Mouse (Mus musculus): ENCODE data around the gene 4933421I07Rik. TPM values are rescaled to one million over a fixed set of nuclear protein-coding genes. Genes with fewer than 3 reads are reported as not detected.

4933421I07Rik gene
- polyA plus RNA-seq (2014; fragmentation: Nextera tagmentation; extraction: Ambion mirVana): not detected in 2 replicates

- no peak within 1 kb of the TSS for H3K27ac ChIP-seq (ENCODE audit: low read depth, low read length)
- no peak within 1 kb of the TSS for H3K9ac ChIP-seq (ENCODE audit: low read depth, low read length)
- no peaks in the 10 kb centered on the region for H3K4me1 ChIP-seq (ENCODE audit: control insufficient read depth, insufficient read depth, low read length)
- H3K36me3 ChIP-seq (ENCODE audit: control insufficient read depth, insufficient read depth, low read length): no peaks in the 10 kb centered on the region
- no peak within 1 kb of the TSS for H3K4me2 ChIP-seq
- WGBS (ENCODE audit: insufficient replicate concordance): 71% methylated on average over 5 of the region's 5 CpGs
- H3K4me3 ChIP-seq (ENCODE audit: low read depth, low read length): no peak within 1 kb of the TSS
- ATAC-seq (replicated peaks; ENCODE audit: insufficient number of reproducible peaks, low FRiP score, low TSS enrichment): no peak
- H3K9me3 ChIP-seq (replicated peaks; ENCODE audit: control insufficient read depth, low read length): peaks cover 19% of the 10 kb centered on the region
- no peaks in the 10 kb centered on the region for H3K27me3 ChIP-seq (ENCODE audit: control insufficient read depth, insufficient read depth, low read length)
Measured at GRCm38 (mm10) chr7:42447850-42448249, at the start of gene 4933421I07Rik. 4933421I07Rik (minus strand) TSS chr7:42448120.

- H3K27me3 ChIP-seq (ENCODE audit: control insufficient read depth, insufficient read depth, low read length): no peaks in the 10 kb centered on the region
- no peaks in the 10 kb centered on the region for H3K4me1 ChIP-seq (ENCODE audit: control insufficient read depth, insufficient read depth, low read length)
- no peaks in the 10 kb centered on the region for H3K9me3 ChIP-seq (replicated peaks; ENCODE audit: control insufficient read depth, low read length)
- no peak for ATAC-seq (replicated peaks; ENCODE audit: insufficient number of reproducible peaks, low FRiP score, low TSS enrichment)
- no peak overlapping the region for H3K9ac ChIP-seq (ENCODE audit: low read depth, low read length)
- H3K27ac ChIP-seq (ENCODE audit: low read depth, low read length): no peak overlapping the region
- H3K4me2 ChIP-seq: no peak overlapping the region
- H3K36me3 ChIP-seq (ENCODE audit: control insufficient read depth, insufficient read depth, low read length): peaks cover 5% of the 10 kb centered on the region; the same call in 1 of the 2 replicates
- 85% methylated on average over 9 of the region's 9 CpGs for WGBS (ENCODE audit: insufficient replicate concordance)
- no peak overlapping the region for H3K4me3 ChIP-seq (ENCODE audit: low read depth, low read length)
Measured at GRCm38 (mm10) chr7:42497356-42497755, 49.4 kb upstream of the 4933421I07Rik start.

- no peaks in the 10 kb centered on the region for H3K4me1 ChIP-seq (ENCODE audit: control insufficient read depth, insufficient read depth, low read length)
- ATAC-seq (replicated peaks; ENCODE audit: insufficient number of reproducible peaks, low FRiP score, low TSS enrichment): no peak
- no peak overlapping the region for H3K4me2 ChIP-seq
- no peaks in the 10 kb centered on the region for H3K27me3 ChIP-seq (ENCODE audit: control insufficient read depth, insufficient read depth, low read length)
- peaks cover 5% of the 10 kb centered on the region; the same call in 1 of the 2 replicates for H3K36me3 ChIP-seq (ENCODE audit: control insufficient read depth, insufficient read depth, low read length)
- no peak overlapping the region for H3K9ac ChIP-seq (ENCODE audit: low read depth, low read length)
- H3K4me3 ChIP-seq (ENCODE audit: low read depth, low read length): no peak overlapping the region
- H3K9me3 ChIP-seq (replicated peaks; ENCODE audit: control insufficient read depth, low read length): no peaks in the 10 kb centered on the region
- whole genome bisulfite sequencing (ENCODE audit: insufficient replicate concordance): 97% methylated on average over 1 of the region's 1 CpGs
- H3K27ac ChIP-seq (ENCODE audit: low read depth, low read length): no peak overlapping the region
Measured at GRCm38 (mm10) chr7:42496202-42496601, 48.3 kb upstream of the 4933421I07Rik start.

- Histone ChIP-seq H3K9me3 (replicated peaks; ENCODE audit: control insufficient read depth, low read length) (no peaks in the 10 kb centered on the region), H3K27me3 (ENCODE audit: control insufficient read depth, insufficient read depth, low read length) (no peaks in the 10 kb centered on the region), H3K27ac (ENCODE audit: low read depth, low read length) (no peak overlapping the region), H3K4me2 (no peak overlapping the region), H3K4me1 (ENCODE audit: control insufficient read depth, insufficient read depth, low read length) (no peaks in the 10 kb centered on the region), H3K4me3 (ENCODE audit: low read depth, low read length) (no peak overlapping the region), H3K9ac (ENCODE audit: low read depth, low read length) (no peak overlapping the region), H3K36me3 (ENCODE audit: control insufficient read depth, insufficient read depth, low read length) (peaks cover 9% of the 10 kb centered on the region; the same call in 1 of the 2 replicates)
- no peak for ATAC-seq (replicated peaks; ENCODE audit: insufficient number of reproducible peaks, low FRiP score, low TSS enrichment)
- 88% methylated on average over 5 of the region's 5 CpGs for WGBS (ENCODE audit: insufficient replicate concordance)
Measured at GRCm38 (mm10) chr7:42490859-42491258, 42.9 kb upstream of the 4933421I07Rik start.

- H3K4me2 ChIP-seq: no peak overlapping the region
- H3K9me3 ChIP-seq (replicated peaks; ENCODE audit: control insufficient read depth, low read length): no peaks in the 10 kb centered on the region
- H3K4me1 ChIP-seq (ENCODE audit: control insufficient read depth, insufficient read depth, low read length): no peaks in the 10 kb centered on the region
- 81% methylated on average over 4 of the region's 4 CpGs for WGBS (ENCODE audit: insufficient replicate concordance)
- peaks cover 9% of the 10 kb centered on the region; the same call in 1 of the 2 replicates for H3K36me3 ChIP-seq (ENCODE audit: control insufficient read depth, insufficient read depth, low read length)
- H3K27me3 ChIP-seq (ENCODE audit: control insufficient read depth, insufficient read depth, low read length): no peaks in the 10 kb centered on the region
- no peak overlapping the region for H3K27ac ChIP-seq (ENCODE audit: low read depth, low read length)
- no peak for ATAC-seq (replicated peaks; ENCODE audit: insufficient number of reproducible peaks, low FRiP score, low TSS enrichment)
- no peak overlapping the region for H3K4me3 ChIP-seq (ENCODE audit: low read depth, low read length)
- H3K9ac ChIP-seq (ENCODE audit: low read depth, low read length): no peak overlapping the region
Measured at GRCm38 (mm10) chr7:42490358-42490757, 42.4 kb upstream of the 4933421I07Rik start.

GRCm38 (mm10) chr7:42454640-42455039, 6.7 kb upstream of the 4933421I07Rik start:
- no peak overlapping the region for H3K4me2 ChIP-seq
- no peaks in the 10 kb centered on the region for H3K27me3 ChIP-seq (ENCODE audit: control insufficient read depth, insufficient read depth, low read length)
- H3K9ac ChIP-seq (ENCODE audit: low read depth, low read length): no peak overlapping the region
- peaks cover 7% of the 10 kb centered on the region; the same call in 1 of the 2 replicates for H3K9me3 ChIP-seq (replicated peaks; ENCODE audit: control insufficient read depth, low read length)
- H3K27ac ChIP-seq (ENCODE audit: low read depth, low read length): no peak overlapping the region
- WGBS (ENCODE audit: insufficient replicate concordance): 63% methylated on average over 4 of the region's 4 CpGs
- no peaks in the 10 kb centered on the region for H3K4me1 ChIP-seq (ENCODE audit: control insufficient read depth, insufficient read depth, low read length)
- no peak overlapping the region for H3K4me3 ChIP-seq (ENCODE audit: low read depth, low read length)
- no peaks in the 10 kb centered on the region for H3K36me3 ChIP-seq (ENCODE audit: control insufficient read depth, insufficient read depth, low read length)
- no peak for ATAC-seq (replicated peaks; ENCODE audit: insufficient number of reproducible peaks, low FRiP score, low TSS enrichment)

- no peak for ATAC-seq (replicated peaks; ENCODE audit: insufficient number of reproducible peaks, low FRiP score, low TSS enrichment)
- no peak overlapping the region for H3K4me3 ChIP-seq (ENCODE audit: low read depth, low read length)
- peaks cover 17% of the 10 kb centered on the region for H3K9me3 ChIP-seq (replicated peaks; ENCODE audit: control insufficient read depth, low read length)
Measured at GRCm38 (mm10) chr7:42450618-42451017, 2.7 kb upstream of the 4933421I07Rik start.

GRCm38 (mm10) chr7:42447352-42447751, 568 bp downstream of the 4933421I07Rik start:
- H3K9me3 ChIP-seq (replicated peaks; ENCODE audit: control insufficient read depth, low read length): peaks cover 19% of the 10 kb centered on the region
- no peak overlapping the region for H3K4me2 ChIP-seq
- WGBS (ENCODE audit: insufficient replicate concordance): 75% methylated on average over 9 of the region's 9 CpGs

More at GRCm38 (mm10) chr7:42450618-42451017, 2.7 kb upstream of the 4933421I07Rik start:
- Histone ChIP-seq H3K4me2 (no peak overlapping the region), H3K36me3 (ENCODE audit: control insufficient read depth, insufficient read depth, low read length) (no peaks in the 10 kb centered on the region), H3K4me1 (ENCODE audit: control insufficient read depth, insufficient read depth, low read length) (no peaks in the 10 kb centered on the region), H3K9ac (ENCODE audit: low read depth, low read length) (no peak overlapping the region), H3K27me3 (ENCODE audit: control insufficient read depth, insufficient read depth, low read length) (no peaks in the 10 kb centered on the region), H3K27ac (ENCODE audit: low read depth, low read length) (no peak overlapping the region)
- 23% methylated on average over 3 of the region's 3 CpGs for WGBS (ENCODE audit: insufficient replicate concordance)

More at GRCm38 (mm10) chr7:42447352-42447751, 568 bp downstream of the 4933421I07Rik start:
- Histone ChIP-seq H3K36me3 (ENCODE audit: control insufficient read depth, insufficient read depth, low read length) (no peaks in the 10 kb centered on the region), H3K4me1 (ENCODE audit: control insufficient read depth, insufficient read depth, low read length) (no peaks in the 10 kb centered on the region), H3K9ac (ENCODE audit: low read depth, low read length) (no peak overlapping the region), H3K27me3 (ENCODE audit: control insufficient read depth, insufficient read depth, low read length) (no peaks in the 10 kb centered on the region), H3K4me3 (ENCODE audit: low read depth, low read length) (no peak overlapping the region), H3K27ac (ENCODE audit: low read depth, low read length) (no peak overlapping the region)
- ATAC-seq (replicated peaks; ENCODE audit: insufficient number of reproducible peaks, low FRiP score, low TSS enrichment): no peak
